Mouse (Mus musculus) kidney, adult 2 months (tissue): ENCODE results near the gene Thoc5. TPM values are rescaled to one million over a fixed set of nuclear protein-coding genes. Genes with fewer than 3 reads are reported as not detected.

Source experiments
- DNase-seq: peaks from one replicate; pipeline ENCODE4 v3.0.0; 2021
- H3K27ac ChIP-seq: fragments of 200-500 bp; 2 replicates; pipeline ENCODE4 v1.5.1; 2012; ENCODE audit warnings: low read depth, low read length, control low read depth, inconsistent platforms; ENCODE audit not compliant: insufficient read depth
- H3K27me3 ChIP-seq: fragments of 200-500 bp; replicated peaks from 2 replicates; pipeline ENCODE4 v1.6.1; 2012; ENCODE audit warnings: mild to moderate bottlenecking, moderate library complexity, low read length, inconsistent platforms; ENCODE audit not compliant: control insufficient read depth, insufficient read depth
- H3K36me3 ChIP-seq: fragments of 200-500 bp; 2 replicates; pipeline ENCODE4 v1.6.1; 2012; ENCODE audit warnings: mild to moderate bottlenecking, moderate library complexity, low read length, inconsistent platforms; ENCODE audit not compliant: control insufficient read depth, insufficient read depth
- H3K4me1 ChIP-seq: fragments of 200-500 bp; 2 replicates; pipeline ENCODE4 v1.6.1; 2011; ENCODE audit warnings: low read length; ENCODE audit not compliant: control insufficient read depth, insufficient read depth
- H3K4me3 ChIP-seq: fragments of 200-500 bp; 2 replicates; pipeline ENCODE4 v1.5.1; 2011; ENCODE audit warnings: mild to moderate bottlenecking, low read depth, low read length, control low read depth; ENCODE audit not compliant: insufficient read depth
- CTCF ChIP-seq: fragments of 200-500 bp; conservative IDR thresholded peaks from 2 replicates; pipeline ENCODE4 v1.5.1; 2011; ENCODE audit warnings: low read depth, mild to moderate bottlenecking, control low read depth, low read length, moderate library complexity, mixed read lengths; ENCODE audit not compliant: insufficient read depth, insufficient read length
- POLR2A ChIP-seq: fragments of 200-500 bp; IDR thresholded peaks from one replicate; pipeline ENCODE4 v1.6.1; 2011; ENCODE audit warnings: low read depth, low read length, control low read depth
- WGBS: fragments of 180-500 bp; shearing (Covaris S2); methylation state at CpG from one replicate; pipeline ENCODE4 v1.1.7; 2018; 5-methylcytosine and 5-hydroxymethylcytosine counted together
- polyA plus RNA-seq: library from polyadenylated mRNA; depleted of rRNA; stranded (reverse); fragments of >200 nt; gene quantifications from 2 replicates; pipeline ENCODE4 v1.2.3, GENCODE M21; 2012

Thoc5 gene
- polyA plus RNA-seq, 1 experiment, result 17.7 TPM

DNA sequence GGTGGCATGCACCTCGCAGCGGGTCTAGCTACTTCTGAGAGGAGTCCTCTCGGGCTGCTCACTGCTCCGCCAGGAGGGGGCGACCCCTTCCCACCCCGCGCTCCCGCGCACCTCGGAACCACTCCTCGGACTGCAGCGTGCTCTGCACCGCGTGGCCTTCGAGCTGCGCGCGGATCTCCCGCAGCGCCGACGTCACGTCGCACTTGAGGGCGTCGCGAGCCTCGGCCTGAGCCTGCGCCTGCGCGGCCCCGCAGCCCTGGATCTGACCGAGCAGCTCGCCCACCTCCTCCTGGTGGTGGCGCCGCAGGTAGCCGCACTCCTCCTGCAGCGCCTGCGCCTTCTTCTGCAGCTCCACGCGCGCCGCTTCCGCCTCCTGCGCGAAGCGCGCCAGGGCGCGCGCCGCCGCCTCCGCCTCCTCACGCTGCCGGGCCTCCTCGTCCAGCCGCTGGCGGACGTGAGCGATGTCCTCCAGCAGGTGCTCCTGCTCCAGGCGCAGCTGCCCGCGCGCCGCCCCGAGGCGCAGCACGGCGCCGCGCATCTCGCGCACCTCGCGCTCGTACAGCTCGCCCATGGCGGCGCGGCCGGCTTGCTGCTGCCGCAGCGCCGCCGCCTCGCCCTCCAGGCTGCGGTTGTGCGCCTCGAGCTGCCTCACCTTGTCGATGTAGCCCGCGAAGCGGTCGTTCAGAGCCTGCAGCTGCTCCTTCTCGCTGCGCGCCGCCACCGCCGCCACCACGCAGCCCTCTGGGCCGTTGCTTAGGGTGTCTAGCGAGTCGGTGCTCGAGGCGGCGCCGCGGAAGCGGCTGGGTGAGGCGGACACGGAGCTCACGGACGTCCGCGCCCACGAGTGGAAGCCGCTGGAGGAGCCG is 52.1 kb downstream of the Thoc5 start:
- Histone ChIP-seq H3K36me3 (no peaks in the 10 kb centered on the region), H3K4me3 (peak overlapping the region; percentile 42), H3K27ac (no peak overlapping the region), H3K4me1 (no peaks in the 10 kb centered on the region), H3K27me3 (peaks cover 8% of the 10 kb centered on the region; the same call in 1 of the 2 replicates)
- no peak for TF ChIP-seq CTCF
- TF ChIP-seq POLR2A, result no peak
- peak; percentile 50 for DNase-seq
- WGBS, result 2% methylated on average over 120 of the region's 120 CpGs

DNA sequence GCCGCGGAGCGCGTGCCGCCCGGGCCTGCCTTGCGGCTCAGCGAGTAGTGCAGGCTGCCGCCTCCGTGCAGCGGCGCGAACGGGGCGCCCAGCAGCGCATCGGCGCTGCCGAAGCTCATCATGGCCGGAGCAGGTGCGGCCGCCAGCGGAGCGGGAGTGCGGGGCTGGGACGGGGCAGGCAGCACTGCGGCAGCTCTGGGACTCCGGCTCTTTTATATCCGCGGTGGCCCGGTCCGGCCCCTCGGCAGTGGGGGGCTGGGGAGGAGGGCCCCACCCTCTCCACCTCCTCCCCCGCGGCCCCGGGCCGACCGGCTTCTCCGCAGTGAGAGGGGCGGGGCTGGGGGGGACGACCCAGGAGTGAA is 52.7 kb downstream of the Thoc5 start, which contains the start of gene Nefh:
Nefh (minus strand) TSS at position 252 of the 362 bp plus-strand sequence.
- no peak within 1 kb of the TSS for H3K27ac ChIP-seq
- H3K4me1 ChIP-seq, result no peaks in the 10 kb centered on the region
- peaks cover 8% of the 10 kb centered on the region; the same call in 1 of the 2 replicates for H3K27me3 ChIP-seq
- DNase-seq, result no peak
- under 1% methylated on average over 40 of the region's 41 CpGs for WGBS
- TF ChIP-seq CTCF (no peak), POLR2A (no peak)
- H3K36me3 ChIP-seq, result no peaks in the 10 kb centered on the region
- peak within 1 kb of the TSS; percentile 42 for H3K4me3 ChIP-seq

DNA sequence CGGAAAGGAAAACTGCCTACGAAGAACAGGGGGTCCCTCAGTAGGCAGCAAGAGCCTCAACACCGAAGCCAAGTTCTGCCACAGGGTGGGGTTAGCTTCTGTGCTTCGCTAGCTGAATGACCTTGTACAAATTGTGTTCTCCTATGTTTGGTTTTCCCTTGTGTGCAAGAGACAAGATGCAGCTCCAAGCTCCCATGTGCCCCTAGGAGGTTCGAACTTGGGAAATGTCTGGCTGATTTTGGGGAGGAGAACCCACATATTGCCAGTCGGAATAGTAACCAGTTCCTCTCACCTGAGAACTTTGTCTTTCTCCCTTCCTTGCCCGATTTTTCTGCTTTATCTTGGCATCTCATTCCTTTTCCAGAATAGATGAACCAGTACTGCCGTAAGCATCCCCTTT is 53.7 kb downstream of the Thoc5 start:
- no peaks in the 10 kb centered on the region for H3K36me3 ChIP-seq
- H3K4me3 ChIP-seq, result no peak overlapping the region
- H3K4me1 ChIP-seq, result no peaks in the 10 kb centered on the region
- TF ChIP-seq CTCF, result no peak
- no peak for TF ChIP-seq POLR2A
- WGBS, result 29% methylated on average over 8 of the region's 8 CpGs
- peaks cover 8% of the 10 kb centered on the region; the same call in 1 of the 2 replicates for H3K27me3 ChIP-seq
- no peak for DNase-seq
- H3K27ac ChIP-seq, result no peak overlapping the region

- DNase-seq, result peak; percentile 40
- no peaks in the 10 kb centered on the region for H3K4me1 ChIP-seq
- H3K36me3 ChIP-seq, result no peaks in the 10 kb centered on the region
- H3K27ac ChIP-seq, result no peak overlapping the region
- H3K4me3 ChIP-seq, result no peak overlapping the region
- no peak for TF ChIP-seq CTCF
- TF ChIP-seq POLR2A, result no peak
- WGBS, result 5% methylated on average over 23 of the region's 23 CpGs
- peaks cover 8% of the 10 kb centered on the region; the same call in 1 of the 2 replicates for H3K27me3 ChIP-seq
These were observed 54.3 kb downstream of the Thoc5 start for GRCm38 (mm10) chr11:4949256-4950044.

DNA sequence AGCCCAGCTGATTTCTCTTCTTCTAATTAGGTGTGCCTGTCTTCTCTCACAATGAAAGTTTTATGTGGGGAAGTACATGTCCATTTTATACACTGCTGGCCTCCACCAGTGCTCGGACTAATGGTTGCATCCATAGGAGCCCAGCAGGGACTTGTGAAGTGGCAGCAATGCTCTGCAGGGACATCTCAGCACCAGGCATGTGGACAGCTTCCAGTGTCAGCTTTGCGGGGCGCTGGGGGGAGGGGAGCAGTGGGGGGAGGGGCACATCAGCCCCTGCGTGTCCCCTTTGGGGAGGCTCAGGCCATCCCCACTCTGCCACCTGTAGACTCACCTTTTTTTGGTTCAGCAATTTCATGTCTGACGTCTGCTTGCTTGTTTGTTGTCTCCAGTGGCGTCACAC is 58.3 kb downstream of the Thoc5 start:
- Histone ChIP-seq H3K27me3 (0 out of 2 replicates have a peak, but pooled peaks cover 2% of the 10 kb centered on the region), H3K4me1 (no peaks in the 10 kb centered on the region), H3K27ac (no peak overlapping the region), H3K4me3 (no peak overlapping the region), H3K36me3 (no peaks in the 10 kb centered on the region)
- WGBS, result 11% methylated on average over 6 of the region's 6 CpGs
- TF ChIP-seq POLR2A (no peak), CTCF (no peak)
- DNase-seq, result no peak

GRCm38 (mm10) chr11:4953918-4954317 is 58.8 kb downstream of the Thoc5 start:
- 7% methylated on average over 8 of the region's 8 CpGs for WGBS
- peak; percentile 45 for DNase-seq
- Histone ChIP-seq H3K4me3 (no peak overlapping the region), H3K36me3 (no peaks in the 10 kb centered on the region), H3K4me1 (no peaks in the 10 kb centered on the region), H3K27ac (no peak overlapping the region), H3K27me3 (0 out of 2 replicates have a peak, but pooled peaks cover 2% of the 10 kb centered on the region)
- TF ChIP-seq POLR2A (no peak), CTCF (no peak)
